Mouse (Mus musculus) adrenal gland, postnatal 25 days (tissue): Measurements from ENCODE around the gene Adgrf1. TPM values are rescaled to one million over a fixed set of nuclear protein-coding genes. Genes with fewer than 3 reads are reported as not detected.

Source experiments
- DNase-seq: peaks from one replicate; pipeline ENCODE4 v3.0.0; 2021; ENCODE audit warnings: mixed read lengths
- long read RNA-seq: library from polyadenylated mRNA; stranded (forward); transcript quantifications from one replicate; pipeline ENCODE4 v2.0.0, GENCODE M21; 2021
- total RNA-seq: library from RNA; stranded (reverse); gene quantifications from 2 replicates; pipeline ENCODE4 v1.2.3, GENCODE M21; 2021

Gene Adgrf1
- not detected in 2 replicates for total RNA-seq
- long read RNA-seq, partial matches to known transcripts = 1 of 1 reads
- long read RNA-seq, other reads (novel, unspliced or antisense) = 0 of 1 reads

DNA sequence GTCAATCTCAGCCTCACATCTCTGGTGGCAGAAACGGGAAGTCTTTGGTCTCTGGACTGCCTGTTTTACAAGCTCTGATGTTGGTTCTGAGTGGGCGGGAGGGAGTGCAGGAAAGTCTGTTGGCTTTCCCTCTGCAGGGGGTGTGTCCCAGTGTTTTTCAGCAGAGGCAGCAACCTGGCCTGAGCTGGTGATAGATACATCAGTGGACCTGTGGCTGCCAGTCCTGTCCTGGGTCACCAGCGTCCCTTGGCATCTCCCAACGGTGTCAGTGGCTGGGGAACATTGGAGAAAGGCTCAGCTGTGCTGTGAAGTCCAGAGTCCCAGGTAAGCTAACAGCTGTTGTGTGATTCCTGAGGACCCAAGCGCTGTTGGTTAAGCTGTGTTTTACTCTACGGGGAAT lies at the start of gene Adgrf1:
TSS of gene Adgrf1 (plus strand) at position 169 of the 400 bp plus-strand sequence.
- DNase-seq = no peak

DNA sequence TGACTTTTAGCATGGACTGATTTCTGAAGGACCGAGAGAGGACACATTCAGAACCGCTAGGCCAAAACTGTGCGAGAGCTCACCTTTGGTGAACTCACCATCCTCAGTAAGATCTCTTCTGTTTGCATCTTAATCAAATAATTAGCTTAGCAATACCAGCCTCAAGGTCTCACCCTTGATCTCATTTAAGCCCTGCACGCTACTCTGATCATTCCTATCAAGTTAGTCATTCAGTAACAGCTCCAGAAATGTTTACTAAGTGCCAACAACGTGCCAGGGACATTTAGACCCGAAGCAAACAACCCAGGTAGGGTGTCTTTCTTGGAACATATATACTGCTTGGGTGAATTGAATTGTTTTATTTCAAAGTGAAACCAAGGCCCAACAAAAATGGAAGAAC lies 44.0 kb upstream of the Adgrf1 start:
- no peak for DNase-seq

DNA sequence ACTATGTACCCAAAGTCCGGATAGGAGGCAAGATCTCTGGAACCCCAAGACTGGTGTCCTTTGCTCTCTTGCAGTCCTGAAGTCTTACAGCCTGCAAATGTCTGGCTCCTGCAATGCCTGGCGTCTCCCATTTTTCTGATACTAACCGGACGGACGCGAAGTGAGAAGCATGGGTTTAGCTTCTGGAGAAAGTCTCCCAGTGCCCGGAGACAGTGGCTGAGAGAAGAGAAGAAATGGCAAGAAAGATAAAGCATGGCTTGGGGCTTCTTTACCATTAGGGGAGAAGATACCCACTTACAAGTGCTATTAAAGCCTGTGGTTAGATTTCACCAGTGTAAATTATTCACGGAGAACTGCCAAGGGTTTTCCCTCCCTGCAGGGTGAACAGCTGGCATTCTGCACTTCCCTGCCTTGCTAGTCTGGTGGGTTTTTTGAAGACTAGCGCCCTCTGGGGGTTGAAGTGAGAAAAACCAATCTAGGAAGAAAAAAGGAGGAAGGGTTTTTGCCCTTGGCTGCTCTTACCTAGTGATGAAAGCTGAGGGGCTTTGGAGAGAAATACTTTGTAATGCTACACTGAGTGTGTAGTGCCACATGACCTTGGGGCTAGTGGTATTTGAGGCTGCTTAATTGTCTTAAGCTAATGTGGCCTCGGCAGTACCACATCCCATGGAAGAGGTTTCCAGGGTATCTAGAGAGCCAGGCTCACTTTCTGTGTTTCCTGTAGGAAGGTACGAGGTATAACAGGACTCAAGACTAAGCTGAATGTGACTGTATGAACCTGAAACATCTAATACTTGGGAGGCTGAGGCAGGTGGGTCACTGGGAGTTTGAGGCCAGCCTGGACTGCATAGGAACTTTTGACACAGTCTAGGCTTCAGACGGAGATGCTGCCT lies 40.3 kb upstream of the Adgrf1 start:
- DNase-seq = peak; percentile 33

DNA sequence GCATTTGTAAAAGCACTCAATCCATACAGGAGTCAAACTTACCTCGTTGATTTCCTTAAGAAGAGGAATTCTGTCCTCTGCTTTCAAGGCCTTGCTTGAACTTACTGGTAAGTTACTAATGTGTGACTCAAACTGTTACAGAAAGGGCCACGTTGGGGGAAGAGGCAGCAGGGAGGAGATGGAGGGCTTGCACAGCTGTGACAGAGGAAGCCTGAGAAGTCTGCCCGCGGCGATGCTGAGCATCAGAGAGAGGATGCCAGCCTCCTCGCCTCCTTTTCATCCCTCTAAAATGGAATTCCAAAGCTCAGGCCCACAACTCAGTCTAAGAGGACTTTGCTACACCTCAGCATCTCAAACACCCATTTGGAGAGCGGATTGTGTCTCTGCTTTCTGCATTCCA lies 39.3 kb upstream of the Adgrf1 start:
- no peak for DNase-seq

DNA sequence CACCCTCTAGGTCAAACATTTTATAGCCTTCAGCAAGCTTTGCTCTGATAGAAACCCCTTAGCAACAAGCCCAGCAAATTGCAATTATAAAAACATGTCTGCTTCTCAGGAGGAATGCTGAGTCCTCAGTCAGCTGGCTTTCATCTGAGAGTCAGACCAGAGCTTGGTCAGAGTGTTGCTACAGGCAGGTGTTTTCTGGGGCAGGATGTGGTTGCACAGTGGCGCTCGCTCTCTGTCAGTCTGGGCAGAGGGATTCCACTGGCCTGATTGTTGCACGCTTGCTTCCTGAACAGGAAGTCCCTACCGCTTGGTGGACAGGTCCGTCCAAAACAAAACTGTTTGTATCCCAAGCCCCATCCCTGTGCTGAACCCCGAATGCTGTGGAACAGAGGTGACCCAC lies 37.4 kb upstream of the Adgrf1 start:
- no peak for DNase-seq

DNA sequence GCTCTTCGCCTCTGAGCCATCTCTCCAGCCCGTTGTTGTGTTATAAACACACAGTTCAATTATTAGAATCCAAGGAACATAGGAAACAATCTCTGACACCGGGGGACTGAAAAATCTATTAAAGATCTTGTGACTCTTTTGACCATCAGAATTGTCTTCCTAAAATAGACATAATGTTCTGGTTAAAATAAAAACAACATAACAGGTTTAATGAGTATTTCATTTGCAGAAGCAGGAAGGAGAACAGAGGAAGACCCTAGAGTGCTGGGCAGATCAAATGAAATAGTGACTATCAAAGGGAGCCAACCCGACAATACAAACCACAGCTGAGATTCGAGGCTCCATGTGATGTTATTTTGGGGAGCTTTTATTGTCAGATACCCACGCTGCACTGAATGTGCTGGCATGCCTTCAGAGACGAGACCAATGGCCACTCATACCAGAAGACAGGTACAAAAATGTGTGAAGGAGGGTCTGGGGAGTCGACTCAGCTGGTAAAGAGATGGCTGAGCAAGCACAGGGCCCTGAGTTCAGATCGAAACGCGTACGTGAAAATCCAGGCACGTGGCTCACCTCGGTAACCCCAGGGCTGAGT lies 33.4 kb upstream of the Adgrf1 start:
- no peak for DNase-seq

DNA sequence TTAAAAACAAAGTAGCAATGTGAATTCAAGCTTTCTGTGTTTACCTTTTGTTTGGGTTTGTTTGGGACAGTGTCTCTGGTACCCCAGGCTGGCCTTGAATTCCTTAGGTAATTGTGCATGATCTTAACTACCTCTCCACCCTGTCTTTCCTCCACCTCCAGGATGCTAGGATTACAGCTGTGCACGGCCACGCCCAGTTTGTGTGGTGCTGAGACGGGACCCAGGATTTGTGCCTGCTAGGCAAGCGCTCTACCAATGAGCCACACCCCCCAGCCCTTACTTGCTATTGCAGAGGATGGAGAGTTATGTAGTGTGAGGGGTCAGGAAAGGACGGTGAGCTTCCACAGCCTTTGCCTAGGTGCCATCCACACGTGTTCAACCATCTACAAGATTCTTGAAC lies 31.1 kb upstream of the Adgrf1 start:
- no peak for DNase-seq

DNA sequence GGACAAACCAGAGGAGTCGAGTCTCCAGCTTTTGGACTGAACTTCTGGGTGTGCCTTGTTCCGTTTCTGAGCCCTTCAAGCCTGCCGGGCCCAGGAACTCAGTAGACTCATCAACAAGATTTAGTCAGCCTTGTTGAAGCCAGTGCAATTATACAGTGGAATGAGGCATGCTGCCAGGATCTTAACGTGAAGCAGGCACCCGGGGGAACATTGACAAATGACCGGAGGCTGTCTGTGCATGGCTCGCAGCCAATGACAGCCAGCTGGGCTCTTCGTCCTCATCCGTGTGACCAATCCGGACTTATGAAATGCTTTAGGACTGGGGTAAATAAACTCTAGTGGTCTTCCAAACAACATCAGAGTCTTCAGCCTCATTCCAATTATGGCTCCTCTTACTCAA lies 29.0 kb upstream of the Adgrf1 start:
- peak; percentile 81 for DNase-seq

DNA sequence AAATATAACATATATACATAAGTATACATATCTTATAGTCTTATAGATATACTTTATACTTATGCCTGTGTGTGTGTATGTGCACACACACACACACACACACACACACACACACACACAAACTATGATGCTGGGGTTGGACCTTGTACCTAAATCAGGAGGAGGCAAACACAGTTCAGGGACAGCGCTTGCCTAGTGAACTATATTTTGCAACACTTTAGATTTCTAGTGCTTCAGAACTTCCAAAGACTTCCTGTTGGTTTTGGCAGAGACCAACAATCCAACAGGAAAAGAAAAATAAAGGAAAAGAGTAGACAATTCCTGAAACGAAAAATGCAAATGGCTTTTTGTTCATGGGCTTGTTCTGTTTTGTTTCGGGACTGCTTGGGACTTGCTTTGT lies 27.5 kb upstream of the Adgrf1 start:
- DNase-seq = no peak

DNA sequence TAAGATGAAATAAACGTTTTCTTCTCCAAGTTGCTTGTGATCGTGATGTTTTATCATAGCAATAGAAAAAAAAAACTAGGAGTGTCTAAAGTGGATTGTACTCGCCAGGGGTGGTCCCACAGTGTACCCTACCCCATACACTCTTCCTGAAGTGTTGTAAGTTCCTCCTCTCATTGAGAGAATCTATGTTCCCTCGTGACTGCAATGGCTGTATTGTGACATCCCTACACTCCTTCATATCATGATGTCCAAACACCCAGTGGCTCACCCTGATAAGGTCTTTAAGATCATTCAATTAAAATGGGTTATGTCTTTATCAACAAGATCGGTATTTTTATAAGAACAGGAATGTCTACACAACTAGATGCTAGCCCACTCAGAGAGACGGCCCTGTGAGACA lies 24.8 kb upstream of the Adgrf1 start:
- no peak for DNase-seq

DNA sequence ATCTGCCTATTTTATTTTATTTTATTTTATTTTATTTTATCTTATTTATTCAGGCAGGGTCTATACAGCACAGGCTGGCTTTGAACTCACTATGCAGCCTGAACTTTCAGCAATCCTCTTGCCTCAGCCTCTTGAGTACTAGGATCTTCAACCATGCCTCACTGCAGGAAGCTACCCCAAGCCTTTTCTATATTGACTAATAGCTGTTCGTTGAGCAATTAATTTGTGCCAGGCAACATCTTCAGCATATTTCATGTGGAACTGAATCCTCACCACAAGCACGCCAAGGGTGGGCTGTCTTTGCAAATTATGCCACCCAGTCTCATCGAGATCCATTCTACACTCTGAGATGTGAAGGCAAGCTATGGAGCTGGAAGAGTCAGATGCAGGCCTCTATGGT lies 22.9 kb upstream of the Adgrf1 start:
- no peak for DNase-seq

DNA sequence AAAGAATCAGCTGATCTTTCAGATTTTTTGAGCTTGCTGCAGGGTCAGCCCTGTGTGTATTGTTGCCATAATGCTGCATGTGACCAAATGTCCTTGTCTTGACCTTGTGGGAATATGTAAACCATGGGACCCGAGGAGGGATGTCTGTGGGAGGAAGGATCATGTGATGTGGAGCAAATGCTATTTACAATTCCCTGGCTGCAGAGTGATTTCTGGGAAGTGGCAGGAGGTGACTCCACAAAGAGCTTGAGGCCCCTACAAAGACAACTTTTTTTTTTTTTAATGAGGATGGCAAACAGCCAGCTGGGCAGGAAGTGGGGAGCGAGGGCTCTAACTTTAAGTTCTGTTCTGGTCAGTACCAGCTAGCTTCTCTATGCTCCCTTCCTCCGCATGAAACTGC lies 20.5 kb upstream of the Adgrf1 start:
- no peak for DNase-seq

DNA sequence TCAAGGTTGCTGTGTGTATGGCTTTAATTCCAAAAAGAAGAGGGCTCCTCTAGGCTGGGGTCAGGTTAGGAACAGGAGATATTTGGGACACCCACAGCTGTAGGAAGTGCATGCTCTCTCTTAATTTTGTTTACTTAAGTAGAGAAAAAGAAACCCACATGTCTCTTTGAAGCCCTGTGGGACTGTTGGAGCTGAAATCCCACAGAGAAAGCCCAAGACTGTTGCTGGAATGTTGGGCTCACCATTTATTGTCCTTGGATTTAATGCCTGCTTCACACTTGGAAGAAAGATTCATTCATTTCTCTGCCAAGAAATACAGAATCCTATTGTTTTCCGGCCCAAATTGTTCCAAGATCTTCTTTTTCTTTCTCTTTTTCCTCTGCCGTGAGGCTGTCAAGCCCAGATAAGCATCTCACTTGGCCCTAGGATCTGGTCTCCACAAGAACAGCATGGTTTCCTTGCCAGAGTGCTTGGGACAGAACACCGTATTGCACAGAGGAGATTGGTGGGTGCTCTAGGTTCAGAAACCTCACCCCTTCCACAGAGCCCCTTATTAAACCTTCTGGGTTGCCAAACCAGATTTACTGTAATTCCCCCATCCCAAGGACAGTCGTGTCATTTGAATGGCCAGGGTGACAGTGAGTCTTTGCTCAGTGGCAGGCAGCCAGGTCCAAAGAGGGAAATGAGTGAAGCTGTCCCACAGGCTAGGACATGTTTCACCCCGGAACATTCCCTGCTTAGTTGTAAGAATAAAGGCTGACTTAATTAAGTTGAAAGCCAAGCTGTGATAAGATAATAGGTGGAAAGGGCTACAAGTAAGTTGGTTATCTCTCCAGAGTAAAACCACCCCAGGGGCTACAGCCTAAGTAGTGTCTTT lies 18.6 kb upstream of the Adgrf1 start:
- DNase-seq = peak; percentile 71

DNA sequence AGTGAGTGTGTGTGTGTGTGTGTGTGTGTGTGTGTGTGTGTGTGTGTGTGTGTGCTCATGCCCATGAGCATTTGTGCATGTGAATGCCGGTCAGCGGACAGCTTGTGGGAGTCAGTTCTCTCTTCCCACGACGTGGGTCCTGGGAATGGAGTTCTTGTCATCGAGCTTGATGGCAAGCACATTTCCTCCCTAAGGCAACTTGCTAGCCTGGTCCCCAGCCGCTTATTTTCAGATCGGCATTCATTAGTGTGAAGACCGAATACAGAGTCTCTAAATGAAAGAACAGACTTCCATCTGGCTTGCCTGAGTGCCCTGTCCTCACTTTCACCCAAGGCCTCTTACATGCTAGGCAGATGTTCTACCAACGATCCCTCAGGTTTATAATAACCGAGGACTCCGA lies 17.3 kb upstream of the Adgrf1 start:
- no peak for DNase-seq

DNA sequence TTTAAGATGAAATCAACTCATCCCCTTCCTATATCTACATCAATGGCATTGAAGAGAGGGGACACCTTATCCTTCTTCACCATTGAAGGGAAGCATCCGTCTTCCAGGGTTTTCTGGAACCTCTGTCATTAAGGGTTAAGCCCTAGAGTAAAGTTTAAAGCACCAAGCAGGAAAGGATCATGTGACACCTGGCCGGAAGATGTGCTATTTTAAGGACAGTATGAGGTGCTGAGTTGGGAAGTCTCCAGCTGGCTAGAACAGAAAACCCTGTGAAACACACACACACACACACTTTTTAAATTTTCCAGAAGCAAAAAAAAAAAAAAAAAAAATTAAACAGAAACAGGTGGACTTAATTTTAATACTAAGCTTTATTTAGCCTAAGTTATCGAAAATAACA lies 15.9 kb upstream of the Adgrf1 start:
- DNase-seq = no peak

DNA sequence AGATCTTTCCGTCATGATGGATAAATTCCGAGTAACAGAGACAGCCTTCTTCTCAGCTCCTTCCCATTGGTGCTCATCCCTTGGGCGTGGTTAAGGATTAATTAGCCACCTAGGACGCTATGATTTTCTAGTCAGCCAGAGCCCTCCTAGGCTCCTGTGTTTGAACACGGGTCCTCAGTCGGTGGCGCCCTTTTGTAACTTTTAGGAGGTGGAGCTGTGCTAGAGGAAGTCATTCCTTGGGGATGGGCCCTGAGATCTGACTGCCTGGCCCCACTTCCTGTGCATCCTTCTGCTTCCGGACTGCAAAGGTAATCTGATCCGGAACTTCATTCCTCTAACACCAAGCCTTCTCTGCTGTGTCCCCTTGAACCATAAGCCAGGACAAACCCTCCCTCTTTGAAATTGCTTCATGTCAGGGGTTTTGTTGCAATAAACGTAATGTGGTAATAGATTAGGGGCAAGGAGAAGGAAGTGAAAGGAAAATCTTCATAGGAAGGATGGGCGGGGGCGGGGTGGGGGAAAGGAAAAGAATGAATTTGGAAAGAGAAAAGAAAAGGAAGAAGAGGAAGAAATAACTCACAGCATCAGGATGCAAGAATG lies 13.5 kb upstream of the Adgrf1 start:
- no peak for DNase-seq

DNA sequence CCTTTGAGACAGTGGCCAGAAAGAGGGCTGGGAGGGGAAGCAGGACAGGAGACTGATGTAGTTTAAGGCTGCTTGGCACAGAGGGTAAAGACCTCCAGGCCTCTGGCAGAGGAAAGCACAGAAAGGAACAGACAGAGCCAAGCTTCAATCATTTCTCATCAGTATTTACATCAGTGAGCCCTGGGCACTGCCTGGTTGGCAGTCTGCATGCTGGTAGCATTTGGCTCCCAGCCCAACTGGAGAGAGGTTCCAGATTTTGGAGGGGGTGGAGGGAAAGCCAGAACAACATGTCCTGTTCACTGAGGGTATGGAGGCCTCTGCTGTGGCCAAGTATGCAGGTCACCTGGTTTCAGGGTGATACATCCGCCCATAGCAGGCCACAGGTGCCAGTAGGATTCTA lies 12.4 kb upstream of the Adgrf1 start:
- DNase-seq = peak; percentile 15

DNA sequence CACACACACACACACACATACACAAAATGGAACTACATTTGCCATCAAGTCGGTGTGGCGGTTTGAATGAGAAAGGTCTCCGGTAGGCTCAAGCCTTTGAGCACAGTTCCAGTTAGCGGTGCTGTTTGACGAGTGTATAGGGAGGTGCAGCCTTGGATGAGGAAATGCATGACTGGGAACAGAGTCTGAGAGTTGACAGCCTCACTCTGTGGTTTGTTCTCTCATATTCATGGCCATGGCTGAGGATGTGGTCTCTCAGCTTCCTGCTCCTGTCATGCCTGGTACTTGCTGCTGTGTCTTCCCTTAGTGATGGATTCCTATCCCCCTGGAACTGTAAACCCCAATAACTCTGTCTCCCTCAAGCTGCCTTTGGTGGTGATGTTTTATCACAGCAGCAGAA lies 8.2 kb upstream of the Adgrf1 start:
- DNase-seq = no peak

DNA sequence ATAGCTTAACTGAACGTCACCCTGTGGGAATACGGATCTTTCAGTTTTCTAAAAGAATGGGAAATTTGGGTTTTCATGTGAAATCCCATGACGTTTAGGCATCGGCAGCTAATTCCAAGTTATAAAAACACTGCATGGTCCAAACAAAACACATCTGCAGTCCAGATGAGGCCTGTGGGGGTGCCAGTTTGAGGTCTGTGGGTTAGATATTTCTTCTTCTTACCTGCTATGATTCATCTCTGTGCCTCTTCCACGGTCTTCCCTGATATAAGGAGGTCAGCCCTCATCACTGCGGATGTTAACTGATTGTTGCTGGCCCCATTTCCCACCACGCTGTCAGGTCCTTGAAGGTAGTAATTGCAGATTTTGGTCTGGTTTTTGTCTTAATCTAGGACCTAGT lies 5.4 kb upstream of the Adgrf1 start:
- no peak for DNase-seq

DNA sequence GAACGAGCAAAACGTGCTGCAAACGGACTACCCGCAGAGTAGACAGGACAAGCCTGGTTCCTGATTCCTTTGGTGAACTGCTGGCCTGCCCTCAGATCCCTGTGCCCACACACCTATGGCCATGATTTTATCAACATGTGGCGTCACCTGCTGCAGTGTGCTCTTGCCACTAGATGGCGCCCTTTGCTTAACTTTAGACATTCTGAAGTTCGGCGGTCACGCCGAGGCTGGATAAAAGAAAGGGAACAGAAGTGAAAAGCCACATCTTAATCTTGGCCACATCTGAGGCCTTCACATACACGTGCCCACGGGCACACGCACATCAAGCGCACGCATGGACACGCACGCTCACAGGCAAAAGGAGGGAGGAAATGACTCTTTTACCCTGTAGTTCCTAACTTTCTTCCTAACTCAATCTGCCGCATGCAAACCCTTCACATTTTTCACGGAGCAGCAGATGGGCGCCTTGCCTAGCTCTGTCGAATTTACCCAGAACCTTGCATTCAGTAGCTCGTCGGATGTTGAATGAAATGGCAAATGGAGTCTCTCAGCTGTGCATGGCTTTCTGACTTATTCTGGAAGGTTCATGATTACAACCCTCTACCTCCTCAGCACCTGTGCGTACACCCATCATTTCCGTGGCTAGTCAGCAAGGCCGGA lies 4.8 kb upstream of the Adgrf1 start:
- peak; percentile 74 for DNase-seq

DNA sequence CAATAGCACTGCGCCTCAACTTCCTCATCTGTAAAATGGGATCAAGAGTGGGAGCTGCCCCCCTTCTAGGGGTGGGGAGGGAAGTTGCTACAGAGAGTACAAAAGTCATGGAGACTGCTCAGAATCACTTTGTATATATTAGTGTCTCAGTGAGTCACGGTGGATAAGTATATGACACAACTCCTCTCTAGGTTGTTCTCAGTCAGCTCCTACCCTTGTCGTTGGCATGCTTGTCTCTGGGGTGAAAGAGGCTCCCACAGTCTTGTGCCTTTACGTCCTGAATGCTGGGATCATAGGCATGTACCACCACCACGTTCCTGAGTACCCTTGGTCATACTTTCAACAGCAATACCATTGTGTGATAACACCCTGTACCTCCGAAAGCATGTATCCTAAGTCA lies 4.2 kb upstream of the Adgrf1 start:
- DNase-seq = no peak

DNA sequence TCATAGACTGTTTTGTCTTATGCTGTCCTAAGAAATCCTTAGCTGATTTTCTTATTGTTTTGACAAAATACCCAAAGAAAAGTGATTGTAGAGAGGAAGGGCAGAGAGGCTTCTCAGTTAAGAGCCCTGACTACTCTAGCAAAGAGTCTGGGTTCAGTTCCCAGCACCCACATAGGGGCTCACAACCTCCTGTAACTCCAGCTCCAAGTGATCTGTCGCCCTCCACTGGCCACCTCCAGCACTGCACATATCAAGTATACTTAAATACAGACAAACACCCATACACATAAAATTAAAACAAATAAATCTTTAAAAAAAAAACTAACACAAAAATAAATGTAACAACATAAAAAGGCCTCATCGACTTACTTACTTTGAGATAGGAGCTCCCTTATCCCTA lies 3.5 kb upstream of the Adgrf1 start:
- DNase-seq = no peak
